Mouse (Mus musculus) ES-E14 (cell line): ENCODE results near the gene Dctn2.

ENCODE experiments used
- CHD2 ChIP-seq: IDR thresholded peaks from 2 replicates; pipeline ENCODE4 v1.6.1; 2014; ENCODE audit warnings: mild to moderate bottlenecking, low read depth, low read length, inconsistent platforms
- MAFK ChIP-seq: IDR thresholded peaks from 2 replicates; pipeline ENCODE4 v1.6.1; 2014; ENCODE audit warnings: mild to moderate bottlenecking, low read depth, low read length, inconsistent platforms; ENCODE audit not compliant: insufficient read depth
- ZC3H11A ChIP-seq: IDR thresholded peaks from 2 replicates; pipeline ENCODE4 v1.6.1; 2012; ENCODE audit warnings: low read depth, mild to moderate bottlenecking, inconsistent platforms, low read length, borderline replicate concordance
- ZNF384 ChIP-seq: IDR thresholded peaks from 2 replicates; pipeline ENCODE4 v1.6.1; 2012; ENCODE audit warnings: low read depth, low read length, inconsistent platforms

- TF ChIP-seq CHD2 (no peak), ZNF384 (no peak), ZC3H11A (no peak), MAFK (no peak)
Observed at GRCm38 (mm10) chr10:127263631-127264030, 2.5 kb upstream of the Dctn2 start.
